Mouse (Mus musculus) 3134 (cell line): ENCODE data around the gene Nelfb.
A peak's percentile ranks its signal among the peaks of the same experiment; 100 is the strongest.
"Not testable (repeated sequence)": the region's sequence is repeated elsewhere in the genome, so short reads cannot be mapped to it uniquely, and the experiment has no call there.

Source experiments
- DNase-seq: peaks from one replicate; pipeline ENCODE4 v3.0.0-alpha.2; 2011; ENCODE audit warnings: low spot score; ENCODE audit not compliant: insufficient read length; ENCODE audit errors: extremely low read depth

Gene Nelfb

DNA sequence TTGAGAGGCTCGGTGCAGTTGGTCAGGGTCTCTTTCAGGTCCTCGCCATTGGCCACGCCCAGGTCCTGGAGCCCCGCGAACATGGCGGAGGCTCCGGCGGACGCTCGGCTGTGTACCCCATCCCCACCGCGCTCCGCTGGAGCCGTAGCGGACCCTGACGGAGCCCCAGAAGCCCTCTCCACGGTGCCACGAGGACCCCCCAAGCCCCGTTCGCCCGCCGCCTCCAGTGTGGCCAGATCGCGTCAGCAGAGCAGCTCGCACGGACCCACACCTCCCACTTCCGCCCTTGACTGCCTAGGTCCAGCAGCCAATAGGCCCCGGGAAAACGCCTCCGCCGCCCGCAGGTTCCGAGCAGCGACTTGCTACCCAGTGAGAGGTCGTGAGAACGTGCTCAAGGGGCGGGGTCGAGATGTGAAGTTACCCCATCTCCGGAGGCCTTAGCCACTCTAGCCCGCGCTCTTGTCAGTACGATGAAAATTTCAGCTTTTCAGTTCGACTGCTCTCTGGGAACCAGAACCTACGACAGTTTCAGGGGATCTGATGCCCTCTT is at the start of gene Nelfb:
Nelfb (minus strand) TSS at position 369 of the 550 bp plus-strand sequence.
- DNase-seq: peak; percentile 95

DNA sequence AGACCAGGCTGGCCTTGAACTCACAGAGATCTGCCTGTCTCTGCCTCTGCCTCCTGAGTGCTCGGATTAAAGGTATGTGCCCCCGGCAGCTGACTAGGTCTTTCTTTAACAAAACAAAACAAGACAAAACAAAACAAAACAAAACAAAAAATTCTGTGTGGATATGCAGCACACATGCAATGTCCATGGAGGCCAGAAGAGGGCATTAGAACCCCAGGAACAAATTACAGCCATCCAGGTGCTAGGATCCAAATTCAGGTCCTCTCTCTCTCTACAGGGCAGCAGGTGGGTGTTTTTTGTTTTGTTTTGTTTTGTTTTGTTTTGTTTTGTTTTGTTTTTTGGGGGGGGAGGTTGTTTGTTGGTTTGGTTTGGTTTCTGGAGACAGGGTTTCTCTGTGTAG is 47.6 kb upstream of the Nelfb start:
- DNase-seq: no peak

DNA sequence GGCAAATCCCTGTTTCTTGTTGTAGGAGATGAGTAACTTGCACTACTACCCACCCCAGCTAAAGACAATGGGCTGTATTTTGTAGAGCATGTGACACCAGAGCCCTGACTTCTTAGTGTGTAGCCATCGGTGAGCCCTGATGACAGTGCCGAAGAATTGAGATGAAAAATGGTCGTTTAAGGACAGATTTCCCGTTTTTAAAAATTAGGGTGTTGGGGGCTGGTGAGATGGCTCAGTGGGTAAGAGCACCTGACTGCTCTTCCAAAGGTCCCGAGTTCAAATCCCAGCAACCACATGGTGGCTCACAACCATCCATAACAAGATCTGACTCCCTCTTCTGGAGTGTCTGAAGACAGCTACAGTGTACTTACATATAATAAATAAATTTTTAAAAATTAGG is 46.0 kb upstream of the Nelfb start:
- DNase-seq: not testable (repeated sequence)

DNA sequence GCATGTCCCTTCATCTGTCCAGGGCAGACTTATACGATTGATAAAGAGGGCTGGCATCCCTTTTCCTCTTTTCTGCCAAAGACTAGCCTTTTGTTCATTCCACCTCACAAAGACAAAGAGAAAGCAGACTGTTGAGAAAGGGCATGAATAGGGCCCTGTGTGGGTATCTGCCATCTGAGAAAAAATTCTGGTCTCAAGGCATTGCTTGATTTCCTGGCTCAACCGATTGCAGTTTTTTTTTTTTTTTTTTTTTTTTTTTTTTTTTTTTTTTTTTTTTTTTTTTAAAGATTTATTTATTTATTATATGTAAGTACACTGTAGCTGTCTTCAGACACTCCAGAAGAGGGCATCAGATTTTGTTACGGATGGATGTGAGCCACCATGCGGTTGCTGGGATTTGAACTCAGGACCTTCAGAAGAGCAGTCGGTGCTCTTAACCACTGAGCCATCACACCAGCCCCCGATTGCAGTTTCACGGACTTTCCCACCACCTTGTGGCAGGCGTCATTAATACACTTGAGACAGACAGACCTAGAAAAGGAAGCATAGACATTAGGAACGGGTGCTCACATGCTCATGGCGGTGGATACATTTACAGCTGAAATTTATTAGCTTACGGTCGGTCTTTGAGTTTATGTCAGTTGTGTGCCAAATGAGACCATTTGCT is 45.3 kb upstream of the Nelfb start:
- DNase-seq: not testable (repeated sequence)

DNA sequence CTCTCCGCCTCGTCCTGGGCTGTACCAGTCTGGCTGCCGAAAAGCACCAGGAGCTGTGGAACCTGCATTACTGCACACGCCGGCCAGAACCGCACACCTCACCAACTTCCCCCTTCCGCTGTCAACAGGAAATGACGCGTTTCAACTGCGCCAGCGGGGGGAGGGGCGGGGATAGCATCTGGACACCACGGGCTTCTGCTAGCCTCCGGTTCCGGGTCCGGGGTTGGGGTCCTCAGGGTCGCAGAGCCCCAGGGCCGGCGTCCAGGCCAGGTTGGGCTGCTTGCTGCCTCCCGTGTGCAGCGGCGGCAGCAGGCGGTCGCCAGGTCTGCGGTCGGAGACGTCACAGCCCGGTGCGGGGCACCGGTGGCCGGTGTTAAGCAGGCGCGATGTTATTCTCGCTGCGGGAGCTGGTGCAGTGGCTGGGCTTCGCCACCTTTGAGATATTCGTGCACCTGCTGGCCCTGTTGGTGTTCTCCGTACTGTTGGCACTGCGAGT is 44.0 kb upstream of the Nelfb start, which contains the start of gene Tmem203:
Tmem203 (plus strand) TSS at position 156 of the 496 bp plus-strand sequence.
- peak; percentile 83 for DNase-seq

DNA sequence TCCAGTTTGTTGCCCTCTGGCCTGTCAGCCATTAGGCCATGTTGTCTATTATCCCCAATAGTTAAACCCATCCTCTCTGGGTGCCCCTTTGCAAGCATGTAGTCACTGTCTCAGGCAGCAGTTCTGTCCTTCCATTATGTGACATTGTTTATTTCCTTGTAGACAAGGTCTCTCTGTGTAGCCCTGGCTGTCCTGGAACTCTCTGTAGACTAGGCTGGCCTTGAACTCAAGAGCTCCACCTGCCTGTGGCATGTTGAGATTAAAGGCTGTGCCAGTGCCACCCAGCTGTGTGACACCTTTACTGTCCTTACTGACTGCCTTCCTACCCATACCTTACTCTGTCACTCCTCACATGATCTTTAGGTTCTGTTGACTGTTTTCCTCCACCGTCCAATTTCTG is 41.0 kb upstream of the Nelfb start:
- no peak for DNase-seq

DNA sequence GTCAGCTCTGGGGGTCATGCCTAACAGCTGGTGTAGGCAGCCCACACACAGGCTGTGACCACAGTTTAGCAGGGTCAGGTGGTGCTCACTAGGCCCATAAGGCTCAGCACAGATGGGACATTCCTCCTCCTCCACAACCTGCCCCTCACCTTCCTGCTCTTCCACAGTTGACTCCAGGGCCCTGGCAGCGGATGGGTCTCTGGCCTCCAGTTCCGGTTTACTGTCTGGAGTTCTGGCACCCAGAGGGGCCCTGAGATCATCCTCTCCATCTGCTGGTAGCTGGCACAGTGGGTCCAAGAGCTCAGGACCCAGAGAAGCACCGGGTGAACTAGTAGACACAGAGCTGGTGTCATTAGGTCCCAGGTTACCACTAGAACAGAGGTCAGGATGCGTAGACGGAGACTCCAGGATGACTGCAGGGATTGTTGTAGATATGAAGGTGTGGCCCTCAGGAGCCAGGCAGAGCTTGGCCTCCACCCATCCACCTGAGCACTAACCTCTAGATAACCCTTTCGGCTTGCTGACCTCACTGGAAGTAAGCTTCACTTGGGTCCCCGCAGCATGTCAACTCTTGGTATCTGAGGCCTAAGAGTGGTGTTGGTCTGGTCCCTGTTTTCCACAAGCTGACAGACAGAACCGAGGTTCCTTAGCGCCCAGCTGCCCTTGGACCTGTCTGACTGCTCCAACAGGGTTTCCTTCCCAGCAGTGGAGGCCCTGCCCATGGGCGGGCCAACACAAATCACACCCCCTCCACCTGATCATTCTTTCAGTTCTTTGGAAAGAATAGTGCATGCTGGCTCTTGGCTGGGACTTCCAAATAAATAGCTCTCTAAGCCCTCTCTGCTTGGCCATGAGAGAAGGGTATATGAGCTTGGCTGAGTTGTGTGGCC is 35.1 kb upstream of the Nelfb start, which contains the start of gene AL732309.1:
AL732309.1 (minus strand) TSS at position 681 of the 890 bp plus-strand sequence.
- DNase-seq: no peak

DNA sequence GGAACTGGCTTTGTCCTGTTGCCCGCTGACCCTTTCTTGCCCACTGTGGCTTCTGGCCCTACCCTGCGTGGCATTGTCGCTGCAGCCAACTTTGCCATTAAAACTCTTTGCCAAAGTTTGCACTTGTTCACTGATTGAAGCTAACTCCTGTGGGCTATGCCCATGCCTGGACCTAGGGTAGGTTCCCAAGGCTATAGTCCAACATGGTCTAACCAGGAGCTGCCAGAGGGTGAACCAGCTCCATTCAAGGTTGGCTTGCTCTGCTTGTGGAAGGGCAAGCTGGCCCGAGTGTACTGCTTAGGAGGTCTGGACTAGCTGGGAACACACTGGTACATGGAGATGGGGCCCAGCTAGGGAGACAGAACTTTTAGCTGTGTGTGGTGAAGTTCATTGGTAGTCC is 32.9 kb upstream of the Nelfb start:
- no peak for DNase-seq

DNA sequence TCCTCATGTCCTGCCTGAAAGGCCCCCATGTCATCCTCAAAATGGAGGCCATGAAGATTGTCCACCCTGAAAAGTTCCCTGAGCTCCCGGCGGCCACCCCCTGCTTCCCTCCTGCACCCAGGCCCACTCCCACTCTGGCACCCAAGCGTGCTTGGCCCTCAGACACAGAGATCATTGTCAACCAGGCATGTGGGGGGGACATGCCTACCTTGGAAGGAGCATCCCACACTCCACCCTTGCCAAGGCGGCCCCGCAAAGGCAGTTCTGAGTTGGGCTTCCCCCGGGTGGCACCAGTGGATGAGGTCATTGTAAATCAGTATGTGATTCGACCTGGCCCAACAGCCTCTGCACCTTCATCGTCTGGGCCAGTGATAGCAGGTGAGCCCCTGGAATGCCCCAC is 32.1 kb upstream of the Nelfb start:
- no peak for DNase-seq

DNA sequence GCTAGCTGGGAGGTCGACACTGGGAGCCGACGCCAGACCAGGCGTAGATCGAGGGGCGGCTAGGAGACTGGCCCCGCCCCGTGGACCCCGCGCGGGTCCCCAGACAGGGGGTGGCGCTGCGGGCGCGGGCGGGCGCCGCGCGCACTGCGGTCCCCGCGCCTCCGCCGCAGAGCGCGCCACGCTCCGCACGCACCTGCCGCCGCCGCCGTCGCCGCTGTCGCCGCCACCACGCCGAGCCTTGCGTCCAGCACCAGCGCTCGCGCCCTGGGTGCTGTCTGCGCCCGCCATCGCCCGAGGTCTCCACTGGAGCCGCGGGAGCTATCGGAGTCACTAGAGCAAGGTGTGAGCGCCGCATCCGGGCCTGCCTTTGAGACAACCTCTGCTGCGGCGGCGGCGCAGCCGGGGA is 30.8 kb upstream of the Nelfb start, which contains the start of the genes Rnf208 and Cysrt1:
Rnf208 (plus strand) TSS at position 155 of the 406 bp plus-strand sequence.
Cysrt1 (minus strand) TSS at position 352 of the 406 bp plus-strand sequence.
- DNase-seq: no peak

DNA sequence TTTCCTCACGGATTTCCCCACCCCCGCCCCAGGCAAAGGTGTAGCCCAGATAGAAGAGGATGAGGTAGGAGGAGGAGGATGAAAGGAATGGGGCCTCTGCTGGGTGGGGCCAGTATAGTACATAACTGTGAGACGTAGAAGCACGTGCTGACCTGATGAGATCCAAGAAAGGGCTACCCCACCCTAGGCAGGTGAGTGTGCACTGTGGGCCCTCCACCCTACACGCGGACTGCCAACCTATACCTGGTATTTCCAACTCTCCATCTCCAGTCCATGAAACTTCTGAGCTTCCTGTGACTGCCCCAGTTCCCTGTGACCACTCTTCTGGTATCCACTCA is 30.1 kb upstream of the Nelfb start:
- DNase-seq: no peak

DNA sequence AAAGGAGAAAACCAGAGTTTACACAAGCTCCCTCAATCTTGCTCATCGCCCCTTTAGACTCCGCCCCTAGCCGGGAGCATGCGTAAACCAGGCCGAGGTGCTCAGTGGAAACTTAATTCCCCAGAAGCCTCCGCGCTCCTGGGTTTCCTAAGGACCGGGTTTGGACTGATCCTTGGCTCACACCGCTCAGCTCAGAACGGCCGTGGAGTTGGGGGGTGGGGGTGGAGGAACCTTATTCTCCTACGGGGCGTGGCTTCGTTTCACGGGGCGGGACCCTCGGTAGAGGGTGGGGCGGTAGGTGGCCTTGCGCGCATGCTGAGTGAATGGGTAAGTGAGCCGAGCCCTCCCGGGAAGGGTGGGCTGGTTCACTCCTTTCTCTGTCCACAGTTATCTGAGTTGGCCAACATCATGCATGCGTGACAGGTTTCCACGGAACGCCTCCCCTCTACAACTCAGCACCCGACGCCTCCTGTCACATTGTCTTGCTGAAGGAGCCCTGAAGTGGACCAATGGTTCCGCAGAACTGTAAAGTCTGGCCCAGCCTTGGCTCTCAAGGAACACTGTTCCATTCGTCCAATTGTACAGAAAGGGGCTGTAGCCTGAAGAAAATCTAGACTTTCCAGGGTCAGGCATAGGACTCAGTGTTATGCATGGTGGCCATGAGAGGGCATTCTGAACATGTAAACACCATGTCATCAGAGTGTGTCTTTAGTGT is 29.6 kb upstream of the Nelfb start:
- no peak for DNase-seq

DNA sequence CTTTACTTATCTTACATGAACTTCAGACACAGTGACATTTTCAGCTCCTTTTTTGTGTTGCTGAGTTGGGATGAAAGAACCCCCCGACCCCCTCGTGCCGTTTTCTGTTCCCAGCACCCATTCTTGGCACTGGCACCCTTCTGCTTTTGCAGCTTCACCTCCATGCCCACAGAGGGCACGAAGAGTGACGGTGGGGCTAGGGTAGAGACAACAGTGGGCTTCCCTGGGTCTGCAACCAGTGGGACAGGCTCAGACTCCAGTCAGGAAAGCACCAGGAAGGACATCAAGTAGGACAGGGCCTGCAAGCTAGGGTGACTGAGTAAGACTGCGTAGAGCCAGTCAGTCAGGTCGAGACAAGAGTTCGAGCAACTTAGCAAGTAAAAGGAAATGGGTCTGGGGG is 29.0 kb upstream of the Nelfb start:
- no peak for DNase-seq

DNA sequence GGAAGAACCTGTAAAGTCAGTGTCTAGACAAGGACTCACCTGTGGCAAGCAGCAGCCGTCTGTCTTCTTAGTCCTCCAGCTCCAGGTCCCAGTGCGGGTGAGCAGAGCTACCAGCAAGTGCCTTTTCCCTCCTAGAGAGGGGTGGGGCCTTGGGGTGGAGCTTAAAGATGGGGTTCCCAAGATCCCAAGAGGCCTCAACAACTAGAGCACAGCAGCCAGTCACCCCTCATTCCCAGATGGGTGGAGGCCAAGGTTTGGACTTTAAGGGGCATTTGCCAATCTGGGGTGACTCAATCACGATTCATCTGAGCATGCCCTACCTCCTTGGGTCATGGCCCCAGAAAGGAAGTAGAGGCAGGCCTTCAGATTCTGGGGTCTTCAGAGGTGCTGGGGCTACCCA is 28.5 kb upstream of the Nelfb start:
- DNase-seq: no peak

DNA sequence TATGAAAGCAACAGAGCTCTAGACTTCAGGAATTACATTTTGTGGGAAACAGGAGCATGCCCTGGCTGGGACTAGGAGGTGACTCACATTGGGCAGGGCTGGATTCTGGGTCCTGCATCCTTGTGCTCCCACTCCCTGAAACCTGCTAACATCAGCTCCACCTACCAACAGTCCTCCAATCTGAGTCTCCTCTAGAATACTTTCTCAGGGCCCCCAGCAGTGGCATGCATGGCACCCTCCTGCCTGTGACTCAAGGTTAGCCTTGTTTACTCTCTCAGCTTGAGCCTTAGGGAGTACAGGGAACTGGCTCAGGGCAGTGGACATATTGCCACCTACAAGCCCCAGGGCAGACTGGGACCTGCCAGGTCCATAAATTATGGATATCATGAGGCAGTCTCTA is 26.8 kb upstream of the Nelfb start:
- no peak for DNase-seq

DNA sequence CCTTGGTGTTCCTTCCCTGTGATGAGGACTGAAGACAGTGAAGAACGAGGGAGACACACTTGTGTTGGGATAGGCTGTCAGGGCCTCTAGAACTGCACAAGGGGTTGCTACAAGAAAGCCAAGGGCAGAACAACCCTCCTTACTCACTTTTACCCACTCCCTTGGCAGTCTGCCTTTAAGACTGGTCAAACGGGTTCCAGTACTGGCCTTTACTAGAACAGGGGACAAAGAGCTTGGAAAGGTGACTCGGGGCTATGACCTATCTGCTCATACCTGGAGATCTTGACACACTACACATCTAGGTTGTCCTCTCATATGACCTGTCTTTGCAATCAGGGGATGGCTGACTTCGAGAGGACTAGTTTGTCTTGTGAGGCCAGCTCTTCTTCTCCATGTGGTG is 26.2 kb upstream of the Nelfb start:
- DNase-seq: no peak

DNA sequence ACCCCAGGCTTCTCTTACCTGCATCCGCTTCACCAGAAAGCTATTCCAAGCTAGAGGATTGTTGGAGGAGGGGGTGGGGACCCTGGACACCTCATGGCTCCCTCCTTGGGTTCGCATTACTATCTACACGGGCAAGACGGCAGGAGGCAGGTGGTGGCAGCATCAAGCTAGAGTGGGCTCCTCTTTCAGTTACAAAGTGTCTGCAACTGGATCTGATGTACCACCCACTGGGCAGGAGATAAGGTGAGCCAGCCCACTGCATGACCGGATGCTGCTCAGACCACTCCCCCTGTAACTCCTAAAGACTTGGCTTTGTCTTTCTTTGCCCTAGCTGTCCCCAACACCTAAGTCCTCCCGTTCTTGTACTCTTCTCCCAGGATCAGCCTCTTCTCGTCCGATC is 25.3 kb upstream of the Nelfb start, which contains the start of gene Rnf224:
Rnf224 (minus strand) TSS at position 174 of the 400 bp plus-strand sequence.
- no peak for DNase-seq

DNA sequence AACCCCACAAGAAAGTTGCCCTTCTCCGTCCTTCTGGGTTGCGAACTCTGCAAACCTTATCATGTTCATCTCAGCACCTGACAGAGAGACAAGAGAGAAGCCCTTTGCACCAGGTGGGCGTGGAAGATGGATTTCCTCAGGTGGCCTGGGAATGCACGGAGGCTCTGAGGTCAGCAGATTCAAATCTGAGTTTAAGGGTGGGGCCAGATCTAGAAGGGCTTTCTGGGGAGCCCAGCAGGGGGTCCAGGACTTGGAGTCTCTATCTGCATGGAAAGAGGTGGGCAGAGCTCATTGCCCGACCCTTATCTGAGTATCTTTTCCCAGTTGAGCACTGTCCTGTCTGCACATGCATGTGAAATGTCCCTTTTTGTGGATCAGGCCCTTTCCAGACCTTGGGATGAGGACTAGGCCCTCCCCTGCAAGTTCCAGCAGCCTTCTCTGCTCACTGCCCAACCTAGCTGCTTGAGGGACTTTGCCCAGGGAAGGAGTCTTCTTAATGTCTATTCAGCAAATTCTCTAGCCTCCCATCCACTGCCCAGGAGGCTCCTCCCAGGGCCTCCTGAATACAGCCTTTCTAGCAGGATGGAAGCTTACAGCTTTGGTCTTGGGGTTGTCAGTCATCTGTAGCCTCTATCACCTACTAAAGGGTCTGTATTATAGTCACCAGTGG is 23.4 kb upstream of the Nelfb start:
- DNase-seq: no peak

DNA sequence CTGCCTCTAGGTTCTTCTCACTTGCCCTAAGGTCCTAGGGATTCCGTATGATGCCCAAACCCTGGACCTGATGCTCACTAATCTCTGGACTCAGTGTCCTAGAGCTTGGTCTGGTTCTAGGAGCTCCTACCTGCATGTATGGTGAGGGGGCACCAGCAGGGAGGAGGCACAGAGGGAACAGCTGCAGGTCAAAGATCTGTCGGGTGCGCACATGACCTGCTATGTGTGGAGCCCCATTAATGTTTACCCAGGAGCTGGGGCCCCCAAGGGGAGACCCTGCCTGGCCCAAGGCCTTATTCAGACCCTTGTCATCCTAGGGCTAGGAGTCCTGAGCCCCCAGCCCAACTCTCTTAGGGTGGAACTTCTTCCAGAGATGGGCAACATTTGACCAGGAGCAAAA is 22.8 kb upstream of the Nelfb start, which contains the start of gene Slc34a3:
Slc34a3 (minus strand) TSS at position 315 of the 400 bp plus-strand sequence.
- no peak for DNase-seq

DNA sequence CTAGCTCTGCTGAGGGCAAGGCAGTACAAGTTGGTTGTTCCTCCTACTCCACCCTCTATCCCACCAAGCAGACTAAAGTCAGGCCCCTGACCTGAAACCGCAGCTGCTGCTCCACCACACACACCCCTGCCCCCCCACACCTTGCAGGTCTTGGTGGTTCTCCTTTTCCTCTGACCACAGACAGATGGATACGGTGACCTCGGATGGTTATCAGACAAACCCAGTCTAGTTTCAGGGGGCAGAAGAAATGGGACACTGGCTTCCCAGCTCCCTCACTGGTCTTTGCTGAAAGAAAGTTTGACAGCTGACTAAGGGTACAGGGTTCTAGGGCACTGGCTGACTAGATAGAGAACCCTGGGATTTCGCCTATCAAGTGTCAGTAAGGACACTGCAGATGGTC is 22.1 kb upstream of the Nelfb start:
- no peak for DNase-seq
